Mouse (Mus musculus) heart, postnatal 0 days (tissue): ENCODE measurements around the gene Cfap298.

Source experiments
- CTCF ChIP-seq: IDR thresholded peaks from 2 replicates; pipeline ENCODE4 v1.5.1; 2016; ENCODE audit warnings: antibody characterized with exemption, control low read depth, low read depth
- EP300 ChIP-seq: IDR thresholded peaks from 2 replicates; pipeline ENCODE4 v1.6.1; 2016; ENCODE audit warnings: antibody characterized with exemption, low read depth

DNA sequence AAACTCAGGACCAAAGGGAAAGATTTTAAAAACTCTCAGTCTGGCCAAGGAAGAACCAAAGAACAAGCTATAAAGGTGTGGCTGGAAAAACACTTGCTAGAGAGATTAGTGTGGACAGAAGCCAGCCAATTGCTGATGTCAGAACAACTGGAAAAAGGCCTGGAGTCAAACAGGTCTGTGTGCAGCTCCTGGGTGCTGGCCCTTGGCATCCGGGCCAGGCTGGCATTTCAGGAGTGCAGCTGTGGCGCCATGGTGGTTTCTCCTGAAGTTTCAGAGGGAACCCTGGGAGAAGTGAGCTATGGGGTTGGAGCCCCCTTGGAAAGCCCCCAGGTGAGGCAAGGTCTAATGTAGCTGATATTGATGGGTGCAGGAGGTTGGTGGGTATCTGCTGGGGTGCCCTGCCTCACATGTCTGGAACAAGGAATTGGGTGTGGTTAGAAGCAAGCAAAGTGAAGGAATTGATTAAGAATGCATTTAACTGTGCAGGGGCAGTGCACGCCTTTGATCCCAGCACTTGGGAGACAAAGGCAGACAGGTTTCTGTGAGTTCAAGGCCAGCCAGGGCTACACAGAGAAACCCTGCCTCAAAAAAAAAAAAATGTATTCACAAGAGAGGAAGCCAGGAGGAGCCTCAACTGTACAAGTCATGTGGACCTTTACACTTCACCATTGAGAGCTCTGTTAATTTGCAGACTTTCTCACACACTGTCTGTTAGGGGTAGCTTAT, 56.6 kb downstream of the Cfap298 start:
- TF ChIP-seq EP300 (no peak), CTCF (no peak)
